Mouse (Mus musculus): Measurements from ENCODE around the gene Ddn. TPM values are rescaled to one million over a fixed set of nuclear protein-coding genes. Genes with fewer than 3 reads are reported as not detected.
A peak's percentile ranks its signal among the peaks of the same experiment; 100 is the strongest.

The Ddn gene
- polyA plus RNA-seq (2015; fragmentation: Nextera tagmentation; extraction: Ambion mirVana), result 0.34 and 0.48 TPM in 2 replicates

DNA sequence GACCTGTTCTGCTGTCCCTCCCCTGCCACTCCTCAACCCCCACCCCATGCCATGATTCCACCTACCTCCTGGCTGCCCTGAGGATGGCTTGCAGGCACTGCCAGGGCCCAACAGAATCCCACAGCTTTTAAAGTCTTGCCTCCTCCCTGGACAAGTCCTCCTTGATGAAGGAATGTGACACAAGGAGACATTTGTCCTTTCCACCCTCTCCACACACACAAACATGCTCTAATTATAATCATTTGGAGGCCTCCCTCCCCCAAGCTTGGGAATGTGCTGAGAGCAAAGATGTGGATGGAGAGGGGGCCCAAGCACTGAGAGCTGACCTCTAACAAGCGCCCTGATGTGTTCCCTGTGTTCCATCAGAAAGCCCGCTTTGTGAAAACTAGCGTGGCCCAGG lies at the start of gene Ddn:
Ddn (minus strand) TSS at position 101 of the 400 bp plus-strand sequence.
- H3K27me3 ChIP-seq, result peaks cover 52% of the 10 kb centered on the region
- H3K9me3 ChIP-seq, result no peaks in the 10 kb centered on the region
- H3K4me3 ChIP-seq, result peak within 1 kb of the TSS; percentile 43
- H3K4me2 ChIP-seq, result peak within 1 kb of the TSS; percentile 65
- ATAC-seq (ENCODE audit: low FRiP score, low read depth), result no peak
- 45% methylated on average over 3 of the region's 3 CpGs for WGBS
- H3K36me3 ChIP-seq, result peaks cover 16% of the 10 kb centered on the region
- no peak within 1 kb of the TSS for H3K27ac ChIP-seq (replicated peaks)
- H3K9ac ChIP-seq, result peak within 1 kb of the TSS; percentile 10; the same call in 1 of the 2 replicates
- peaks cover 44% of the 10 kb centered on the region for H3K4me1 ChIP-seq (replicated peaks)

DNA sequence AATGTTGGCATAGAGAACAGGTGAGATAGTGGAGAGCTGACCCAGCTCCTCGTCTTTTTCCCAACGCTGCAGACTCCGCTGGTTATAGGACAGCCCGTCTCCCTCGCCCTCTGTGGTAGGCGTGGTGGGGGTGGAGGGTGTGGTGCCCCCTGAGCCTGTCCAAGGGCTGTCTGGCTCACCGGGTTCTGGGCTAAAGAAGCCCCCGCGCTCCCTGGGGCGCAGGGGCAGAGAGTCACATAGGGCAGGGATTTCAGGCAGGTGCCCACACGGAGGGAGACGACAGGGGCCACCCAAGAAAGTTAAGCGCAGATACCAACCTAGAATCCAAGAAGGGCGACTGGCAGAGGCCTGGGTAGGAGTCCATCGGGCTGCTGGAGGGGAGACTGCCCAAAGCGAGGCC lies 44.9 kb upstream of the Ddn start:
- H3K4me3 ChIP-seq, result no peak overlapping the region
- no peaks in the 10 kb centered on the region for H3K27me3 ChIP-seq
- no peak overlapping the region for H3K4me2 ChIP-seq
- H3K9ac ChIP-seq, result no peak overlapping the region
- H3K36me3 ChIP-seq, result peaks cover 93% of the 10 kb centered on the region
- no peaks in the 10 kb centered on the region for H3K4me1 ChIP-seq (replicated peaks)
- 93% methylated on average over 16 of the region's 16 CpGs for WGBS
- no peak overlapping the region for H3K27ac ChIP-seq (replicated peaks)
- ATAC-seq (ENCODE audit: low FRiP score, low read depth), result no peak
- H3K9me3 ChIP-seq, result no peaks in the 10 kb centered on the region

DNA sequence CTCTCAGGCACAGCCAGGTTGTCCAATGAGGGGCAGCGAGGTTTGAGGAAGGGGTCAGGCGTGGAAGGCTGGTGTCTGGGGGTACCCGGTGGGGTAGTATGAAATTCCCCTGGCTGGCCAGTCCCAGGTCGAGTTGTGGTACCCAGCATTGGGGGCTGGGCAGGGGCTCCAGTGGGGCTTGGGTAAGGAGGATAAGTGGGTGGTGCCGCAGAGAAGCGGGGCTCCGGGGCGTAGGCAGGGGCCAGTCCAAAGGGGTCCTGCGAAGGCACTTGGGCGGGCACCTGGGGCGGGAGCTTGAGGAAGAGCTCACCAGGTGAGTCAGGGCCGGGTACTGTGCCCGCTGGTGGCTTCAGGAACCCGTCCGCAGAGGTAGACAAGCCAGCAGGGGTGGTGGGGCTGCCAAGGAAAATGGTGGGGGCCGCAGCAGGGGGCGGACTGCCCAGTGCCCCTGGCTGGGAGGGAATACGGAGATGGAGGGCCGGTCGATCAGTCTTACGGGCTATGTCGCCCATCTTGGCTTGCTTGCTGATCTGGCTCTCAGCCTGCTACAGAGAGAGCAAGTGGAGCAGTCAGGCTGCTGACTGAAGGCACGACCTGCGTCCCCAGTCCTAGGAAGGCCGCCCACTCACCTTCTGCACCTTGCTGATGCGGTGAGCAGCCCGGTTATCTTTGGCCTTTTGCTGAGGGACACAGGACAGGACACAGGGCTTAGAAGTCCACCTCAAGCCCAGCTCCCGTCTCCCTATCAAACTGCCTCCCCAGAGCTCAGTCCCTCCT lies 44.1 kb upstream of the Ddn start:
- Histone ChIP-seq H3K9ac (no peak overlapping the region), H3K27ac (replicated peaks) (no peak overlapping the region), H3K4me2 (no peak overlapping the region), H3K36me3 (peaks cover 95% of the 10 kb centered on the region), H3K9me3 (no peaks in the 10 kb centered on the region), H3K4me1 (replicated peaks) (no peaks in the 10 kb centered on the region), H3K4me3 (no peak overlapping the region), H3K27me3 (no peaks in the 10 kb centered on the region)
- 95% methylated on average over 28 of the region's 28 CpGs for WGBS
- ATAC-seq (ENCODE audit: low FRiP score, low read depth), result no peak

DNA sequence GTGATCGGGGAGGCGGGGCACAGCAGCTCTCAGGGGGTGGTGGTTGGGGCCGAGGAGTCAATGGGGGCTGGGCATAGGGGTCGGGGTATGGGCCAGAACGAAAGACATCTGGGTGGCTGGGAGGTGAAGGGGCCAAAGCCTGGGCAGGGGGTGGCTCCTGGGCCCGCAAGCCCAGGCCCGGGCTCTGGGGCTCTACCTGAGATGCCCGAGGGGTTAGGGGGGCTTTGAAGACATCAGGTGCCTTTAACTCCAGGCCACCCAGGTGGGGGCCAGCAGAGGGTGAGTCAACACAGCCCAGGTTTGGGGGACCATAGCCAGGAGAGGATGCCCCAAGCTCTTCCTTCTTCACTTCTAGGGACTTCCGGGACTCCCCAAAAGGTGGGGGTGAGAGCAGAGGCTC lies 43.4 kb upstream of the Ddn start:
- Histone ChIP-seq H3K4me3 (no peak overlapping the region), H3K9me3 (no peaks in the 10 kb centered on the region), H3K27ac (replicated peaks) (no peak overlapping the region), H3K36me3 (peaks cover 95% of the 10 kb centered on the region), H3K9ac (no peak overlapping the region), H3K4me1 (replicated peaks) (no peaks in the 10 kb centered on the region), H3K27me3 (no peaks in the 10 kb centered on the region), H3K4me2 (no peak overlapping the region)
- 90% methylated on average over 9 of the region's 9 CpGs for WGBS
- no peak for ATAC-seq (ENCODE audit: low FRiP score, low read depth)

DNA sequence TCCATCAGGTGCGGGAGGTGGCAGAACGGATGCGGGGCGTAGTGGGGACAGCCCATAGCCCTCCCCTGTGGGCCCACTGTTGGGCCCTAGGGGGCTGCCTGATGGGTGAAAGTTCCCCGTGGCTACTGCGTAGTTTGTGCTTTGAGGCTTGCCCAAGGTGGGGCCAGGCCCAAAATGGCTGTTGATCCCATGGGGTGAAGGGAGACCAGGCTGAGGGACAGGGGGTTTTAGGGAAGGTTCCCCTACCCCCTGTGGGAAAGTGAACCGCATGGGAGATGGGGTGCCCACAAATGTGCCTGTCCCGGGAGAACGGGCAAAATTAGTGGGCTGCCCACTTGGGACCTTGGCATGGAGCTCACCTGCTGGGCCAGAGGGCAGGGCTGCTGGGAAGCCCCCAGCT lies 42.8 kb upstream of the Ddn start:
- H3K4me3 ChIP-seq, result no peak overlapping the region
- H3K4me1 ChIP-seq (replicated peaks), result no peaks in the 10 kb centered on the region
- no peak overlapping the region for H3K4me2 ChIP-seq
- H3K27ac ChIP-seq (replicated peaks), result no peak overlapping the region
- 97% methylated on average over 9 of the region's 9 CpGs for WGBS
- no peak for ATAC-seq (ENCODE audit: low FRiP score, low read depth)
- H3K27me3 ChIP-seq, result no peaks in the 10 kb centered on the region
- no peaks in the 10 kb centered on the region for H3K9me3 ChIP-seq
- peaks cover 95% of the 10 kb centered on the region for H3K36me3 ChIP-seq
- no peak overlapping the region for H3K9ac ChIP-seq

DNA sequence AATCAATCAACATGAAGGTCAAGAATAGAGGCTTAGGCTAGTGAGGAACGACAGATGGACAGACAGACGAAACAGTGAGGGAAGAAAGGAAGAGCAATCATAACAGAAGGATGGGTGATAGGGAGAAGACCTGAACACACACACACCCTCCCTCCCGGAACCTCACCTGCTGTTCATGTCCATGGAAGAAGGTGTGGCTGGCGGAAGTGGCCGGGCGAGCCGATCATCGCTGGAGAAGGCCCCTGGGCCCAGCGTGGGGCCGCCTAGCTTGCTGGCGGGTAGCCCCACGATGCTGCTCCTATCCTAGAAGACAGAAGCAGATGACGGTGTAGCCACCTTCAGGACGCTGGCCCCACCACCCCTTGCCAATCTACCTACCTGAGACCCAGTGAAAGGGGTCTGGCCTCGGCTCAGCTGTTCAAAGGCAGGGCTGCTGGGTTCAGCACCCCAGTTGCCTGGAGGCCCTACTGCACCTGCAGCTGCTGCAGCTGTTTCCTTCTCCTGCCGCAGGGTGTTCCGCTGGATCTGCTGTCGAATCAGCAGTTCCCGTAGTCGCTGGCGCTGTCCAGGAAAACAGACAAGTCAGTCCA lies 42.0 kb upstream of the Ddn start:
- 91% methylated on average over 21 of the region's 21 CpGs for WGBS

DNA sequence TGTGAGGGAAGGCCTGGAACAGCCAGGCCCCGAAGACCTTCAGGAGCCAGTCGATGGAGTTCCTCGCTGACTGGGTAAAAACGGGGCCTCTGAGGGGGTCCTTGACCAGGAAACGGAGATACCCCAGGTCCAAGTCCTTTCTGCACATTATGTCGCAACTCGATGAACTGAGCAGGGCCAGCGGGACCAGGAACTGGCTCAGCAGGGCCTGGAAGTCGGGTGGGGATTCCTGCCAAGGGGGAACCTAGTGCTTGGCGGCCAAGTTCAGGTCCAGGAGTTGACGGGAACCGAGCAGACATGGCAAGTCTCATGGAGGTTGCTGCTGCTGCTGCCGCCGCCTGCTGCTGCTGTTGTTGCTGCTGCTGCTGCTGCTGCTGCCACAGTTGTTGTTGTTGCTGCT lies 41.4 kb upstream of the Ddn start:
- Histone ChIP-seq H3K4me1 (replicated peaks) (no peaks in the 10 kb centered on the region), H3K9ac (no peak overlapping the region), H3K4me2 (no peak overlapping the region), H3K9me3 (no peaks in the 10 kb centered on the region), H3K27ac (replicated peaks) (no peak overlapping the region), H3K27me3 (no peaks in the 10 kb centered on the region), H3K36me3 (peaks cover 95% of the 10 kb centered on the region), H3K4me3 (no peak overlapping the region)
- no peak for ATAC-seq (ENCODE audit: low FRiP score, low read depth)
- WGBS, result 90% methylated on average over 14 of the region's 14 CpGs

More for the DNA sequence above, 42.0 kb upstream of the Ddn start:
- Histone ChIP-seq H3K27me3 (no peaks in the 10 kb centered on the region), H3K9ac (no peak overlapping the region), H3K4me1 (replicated peaks) (no peaks in the 10 kb centered on the region), H3K9me3 (no peaks in the 10 kb centered on the region), H3K27ac (replicated peaks) (no peak overlapping the region), H3K4me3 (no peak overlapping the region), H3K36me3 (peaks cover 95% of the 10 kb centered on the region), H3K4me2 (no peak overlapping the region)
- ATAC-seq (ENCODE audit: low FRiP score, low read depth), result no peak

DNA sequence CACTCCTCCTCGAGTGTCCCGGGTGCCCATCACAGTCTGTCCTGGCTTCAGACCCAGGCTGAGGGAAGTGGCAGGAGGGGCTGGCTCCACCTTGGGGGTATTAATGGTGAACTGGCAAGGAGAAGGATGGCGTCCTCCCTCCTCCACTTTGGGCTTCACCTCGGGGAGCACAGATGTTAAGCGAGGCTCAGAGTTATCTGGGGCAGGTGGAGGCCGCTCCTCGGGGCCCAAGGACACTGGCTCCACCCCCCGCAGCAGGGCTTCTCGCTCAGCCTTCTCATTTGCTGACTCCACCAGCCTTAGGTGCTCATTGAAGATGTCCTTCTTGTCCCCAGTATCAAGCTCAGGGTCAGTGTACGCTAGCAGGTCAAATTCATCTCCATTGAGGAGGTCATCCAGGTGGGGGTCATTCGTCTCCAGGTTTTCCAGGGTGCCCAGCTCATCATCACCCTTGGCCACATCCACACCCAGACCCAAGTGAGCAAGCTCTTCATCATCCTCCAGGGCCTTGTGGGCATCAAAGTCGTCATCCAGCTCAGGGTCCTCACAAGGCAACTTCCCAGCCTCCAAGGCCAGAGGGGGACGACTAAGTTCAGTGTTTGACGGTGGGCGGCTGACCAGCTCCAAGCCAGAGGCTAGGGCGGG lies 40.8 kb upstream of the Ddn start:
- Histone ChIP-seq H3K27ac (replicated peaks) (no peak overlapping the region), H3K4me3 (no peak overlapping the region), H3K27me3 (no peaks in the 10 kb centered on the region), H3K36me3 (peaks cover 95% of the 10 kb centered on the region), H3K9ac (no peak overlapping the region), H3K9me3 (no peaks in the 10 kb centered on the region), H3K4me2 (no peak overlapping the region), H3K4me1 (replicated peaks) (no peaks in the 10 kb centered on the region)
- no peak for ATAC-seq (ENCODE audit: low FRiP score, low read depth)
- WGBS, result 89% methylated on average over 16 of the region's 16 CpGs

DNA sequence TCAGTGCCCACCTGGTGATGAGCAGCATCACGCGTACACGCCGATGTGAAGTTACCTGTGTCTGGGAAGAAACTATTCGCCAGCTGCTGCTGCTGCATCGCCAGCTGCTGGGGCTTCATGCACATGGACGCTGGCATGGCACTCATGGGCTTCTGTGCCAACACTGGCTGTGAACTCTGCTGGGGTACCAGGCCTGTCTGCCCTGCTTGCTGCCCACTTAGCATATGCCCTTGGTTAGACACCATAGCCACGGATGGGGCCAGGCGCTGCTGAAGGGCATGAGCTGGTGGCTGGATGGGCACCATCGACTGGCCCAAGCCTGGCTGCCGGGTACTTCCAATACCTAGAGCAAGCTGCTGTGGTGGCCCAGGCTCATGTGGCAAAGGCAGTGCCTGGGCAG lies 39.9 kb upstream of the Ddn start:
- no peak overlapping the region for H3K4me3 ChIP-seq
- H3K4me2 ChIP-seq, result no peak overlapping the region
- ATAC-seq (ENCODE audit: low FRiP score, low read depth), result no peak
- H3K9me3 ChIP-seq, result no peaks in the 10 kb centered on the region
- no peak overlapping the region for H3K9ac ChIP-seq
- no peaks in the 10 kb centered on the region for H3K4me1 ChIP-seq (replicated peaks)
- H3K27ac ChIP-seq (replicated peaks), result no peak overlapping the region
- peaks cover 96% of the 10 kb centered on the region for H3K36me3 ChIP-seq
- no peaks in the 10 kb centered on the region for H3K27me3 ChIP-seq
- WGBS, result 91% methylated on average over 11 of the region's 11 CpGs

DNA sequence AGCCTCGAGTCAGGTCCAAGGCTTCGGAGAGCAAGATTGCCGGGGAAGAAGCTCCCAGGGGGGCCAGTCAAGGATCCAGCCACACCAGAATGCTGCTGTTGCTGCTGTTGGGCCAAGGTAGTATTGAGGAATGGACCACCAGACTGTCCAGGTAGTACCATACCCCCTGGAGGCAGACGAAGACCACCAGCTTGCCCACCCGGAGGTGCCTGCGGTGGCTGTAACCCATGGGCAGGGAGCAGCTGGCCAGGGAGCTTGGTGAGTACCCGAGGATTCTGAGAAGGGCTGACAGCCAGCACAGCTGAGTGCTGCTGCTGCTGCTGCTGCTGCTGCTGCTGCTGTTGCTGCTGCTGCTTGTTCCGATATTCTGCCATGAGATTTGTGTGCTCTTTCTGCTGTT lies 36.9 kb upstream of the Ddn start:
- Histone ChIP-seq H3K27me3 (no peaks in the 10 kb centered on the region), H3K4me2 (no peak overlapping the region), H3K9me3 (no peaks in the 10 kb centered on the region), H3K36me3 (peaks cover 97% of the 10 kb centered on the region), H3K27ac (replicated peaks) (no peak overlapping the region), H3K9ac (no peak overlapping the region), H3K4me3 (no peak overlapping the region), H3K4me1 (replicated peaks) (no peaks in the 10 kb centered on the region)
- no peak for ATAC-seq (ENCODE audit: low FRiP score, low read depth)
- WGBS, result 92% methylated on average over 8 of the region's 8 CpGs

DNA sequence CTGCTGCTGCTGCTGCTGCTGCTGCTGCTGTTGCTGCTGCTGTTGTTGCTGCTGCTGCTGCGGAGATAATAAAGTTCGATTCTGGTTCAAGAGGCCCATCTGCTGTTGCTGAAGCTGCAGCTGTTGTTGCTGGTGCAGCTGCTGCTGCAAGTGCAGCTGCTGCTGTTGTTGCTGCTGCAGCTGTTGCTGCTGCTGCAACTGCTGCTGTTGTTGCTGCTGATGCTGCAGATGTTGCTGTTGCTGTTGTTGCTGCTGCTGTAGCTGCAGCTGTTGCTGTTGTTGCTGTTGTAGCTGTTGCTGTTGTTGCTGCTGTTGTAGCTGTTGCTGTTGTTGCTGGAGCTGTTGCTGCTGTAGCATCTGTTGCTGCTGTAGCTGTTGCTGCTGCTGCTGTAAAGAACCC lies 35.9 kb upstream of the Ddn start:
- H3K4me1 ChIP-seq (replicated peaks), result no peaks in the 10 kb centered on the region
- H3K4me2 ChIP-seq, result no peak overlapping the region
- H3K9me3 ChIP-seq, result no peaks in the 10 kb centered on the region
- no peak overlapping the region for H3K27ac ChIP-seq (replicated peaks)
- H3K36me3 ChIP-seq, result peaks cover 99% of the 10 kb centered on the region
- 90% methylated on average over 2 of the region's 2 CpGs for WGBS
- ATAC-seq (ENCODE audit: low FRiP score, low read depth), result no peak
- no peak overlapping the region for H3K4me3 ChIP-seq
- no peaks in the 10 kb centered on the region for H3K27me3 ChIP-seq
- no peak overlapping the region for H3K9ac ChIP-seq

DNA sequence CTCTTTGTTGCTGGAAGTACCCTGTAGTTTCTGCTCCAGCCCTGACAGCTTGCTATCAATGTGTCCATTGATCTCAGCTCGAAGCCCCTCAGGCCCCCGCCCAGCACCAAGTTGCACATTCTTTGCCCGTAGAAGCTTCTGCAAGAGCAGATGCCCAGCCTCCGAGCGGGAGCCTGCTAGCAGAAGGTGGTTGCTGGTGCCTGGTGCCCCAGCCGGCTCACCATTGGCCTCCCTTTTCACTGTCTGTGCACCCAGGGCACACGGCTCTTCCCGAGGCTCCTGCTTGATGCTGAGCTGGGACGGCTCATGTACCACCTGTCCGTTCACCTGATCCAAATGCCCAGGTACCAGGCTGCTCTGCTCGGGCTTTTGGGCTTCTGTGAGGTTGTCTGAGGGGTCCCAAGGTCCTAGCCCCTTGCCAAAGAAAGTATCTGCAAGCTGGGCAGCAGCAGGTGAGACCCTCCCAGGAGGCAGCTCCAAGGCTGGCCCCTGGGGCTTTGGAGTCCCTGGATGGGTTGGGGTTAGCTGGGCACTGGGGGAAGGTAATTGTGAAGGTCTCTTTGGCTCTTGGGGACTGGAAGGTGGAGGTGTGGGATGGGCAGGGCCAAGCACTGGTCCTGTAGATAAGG lies 34.4 kb upstream of the Ddn start:
- no peaks in the 10 kb centered on the region for H3K4me1 ChIP-seq (replicated peaks)
- peaks cover 98% of the 10 kb centered on the region for H3K36me3 ChIP-seq
- no peaks in the 10 kb centered on the region for H3K9me3 ChIP-seq
- WGBS, result 95% methylated on average over 11 of the region's 11 CpGs
- H3K4me3 ChIP-seq, result no peak overlapping the region
- ATAC-seq (ENCODE audit: low FRiP score, low read depth), result no peak
- no peaks in the 10 kb centered on the region for H3K27me3 ChIP-seq
- H3K27ac ChIP-seq (replicated peaks), result no peak overlapping the region
- no peak overlapping the region for H3K4me2 ChIP-seq
- no peak overlapping the region for H3K9ac ChIP-seq

All from hindbrain, embryonic 15.5 days (tissue).